Mouse (Mus musculus): ENCODE measurements at regions not wholly inside any gene's neighbourhood (a gene's known extent, or its start where the extent isn't known, plus 50 kb on each side); places are given as distances from the start of the nearest gene placed in this dataset.

GRCm38 (mm10) chr6:116895114-116895513, 178.4 kb upstream of the Tmem72 start:
- Histone ChIP-seq H3K4me3 (replicated peaks; ENCODE audit: low read depth, low read length) (no peak overlapping the region), H3K36me3 (ENCODE audit: insufficient read depth, low read length) (no peaks in the 10 kb centered on the region), H3K27me3 (ENCODE audit: insufficient read depth, low read length) (no peaks in the 10 kb centered on the region), H3K4me1 (replicated peaks; ENCODE audit: insufficient read depth, low read length) (peaks cover 5% of the 10 kb centered on the region; the same call in 1 of the 2 replicates), H3K4me2 (ENCODE audit: low read length) (no peak overlapping the region), H3K9me3 (replicated peaks; ENCODE audit: low read length) (no peaks in the 10 kb centered on the region), H3K9ac (ENCODE audit: low read depth, low read length) (no peak overlapping the region), H3K27ac (no peak overlapping the region)
- WGBS: 44% methylated on average over 5 of the region's 5 CpGs
- TF ChIP-seq CTCF (IDR thresholded peaks at IDR 0.05; ENCODE audit: low read depth): no peak
- ATAC-seq (replicated peaks; ENCODE audit: low FRiP score, low read depth) (no peak), DNase-seq (ENCODE audit: low spot score) (peak; percentile 64)

DNA sequence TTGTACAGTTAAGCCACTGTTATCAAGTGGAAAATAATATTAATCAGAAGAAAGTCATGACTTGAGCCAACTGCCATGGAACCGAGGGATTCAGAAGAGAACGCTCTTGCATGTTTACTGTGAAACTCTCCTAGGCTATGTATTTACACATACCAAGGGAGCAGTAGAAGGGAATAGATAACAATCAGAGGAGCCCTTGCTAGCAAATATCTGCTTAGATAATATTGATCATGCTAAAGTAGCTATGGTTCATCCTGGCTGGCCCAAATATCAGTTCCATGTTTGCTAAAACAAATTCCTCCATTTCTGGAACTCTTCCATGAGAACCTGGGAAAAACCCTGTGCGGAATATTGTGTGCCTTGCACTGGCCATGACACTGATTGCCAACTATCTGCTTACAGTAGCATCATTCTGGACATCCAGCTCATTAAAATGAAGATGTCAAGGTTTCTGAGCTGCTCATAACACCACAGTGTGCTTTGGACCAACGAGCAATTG, 179.5 kb upstream of the Tmem72 start:
- no peaks in the 10 kb centered on the region for H3K27me3 ChIP-seq (ENCODE audit: insufficient read depth, low read length)
- no peak for ATAC-seq (replicated peaks; ENCODE audit: low FRiP score, low read depth)
- no peaks in the 10 kb centered on the region for H3K9me3 ChIP-seq (replicated peaks; ENCODE audit: low read length)
- no peaks in the 10 kb centered on the region for H3K36me3 ChIP-seq (ENCODE audit: insufficient read depth, low read length)
- DNase-seq (ENCODE audit: low spot score): no peak
- WGBS: 74% methylated on average over 4 of the region's 4 CpGs
- no peak overlapping the region for H3K4me3 ChIP-seq (replicated peaks; ENCODE audit: low read depth, low read length)
- peaks cover 5% of the 10 kb centered on the region; the same call in 1 of the 2 replicates for H3K4me1 ChIP-seq (replicated peaks; ENCODE audit: insufficient read depth, low read length)
- no peak overlapping the region for H3K4me2 ChIP-seq (ENCODE audit: low read length)
- no peak for TF ChIP-seq CTCF (IDR thresholded peaks at IDR 0.05; ENCODE audit: low read depth)
- H3K9ac ChIP-seq (ENCODE audit: low read depth, low read length): no peak overlapping the region
- H3K27ac ChIP-seq: no peak overlapping the region

- no peak for TF ChIP-seq CTCF (IDR thresholded peaks at IDR 0.05; ENCODE audit: low read depth)
- Histone ChIP-seq H3K4me1 (replicated peaks; ENCODE audit: insufficient read depth, low read length) (no peaks in the 10 kb centered on the region), H3K4me3 (replicated peaks; ENCODE audit: low read depth, low read length) (no peak overlapping the region), H3K27me3 (ENCODE audit: insufficient read depth, low read length) (no peaks in the 10 kb centered on the region), H3K9ac (ENCODE audit: low read depth, low read length) (no peak overlapping the region), H3K36me3 (ENCODE audit: insufficient read depth, low read length) (no peaks in the 10 kb centered on the region), H3K27ac (no peak overlapping the region), H3K4me2 (ENCODE audit: low read length) (no peak overlapping the region), H3K9me3 (replicated peaks; ENCODE audit: low read length) (no peaks in the 10 kb centered on the region)
- DNase-seq (ENCODE audit: low spot score) (no peak), ATAC-seq (replicated peaks; ENCODE audit: low FRiP score, low read depth) (no peak)
- 58% methylated on average over 1 of the region's 1 CpGs for WGBS
These were observed 185.1 kb upstream of the Tmem72 start for GRCm38 (mm10) chr6:116901816-116902215.

GRCm38 (mm10) chr6:116902371-116902770, 185.7 kb upstream of the Tmem72 start:
- no peak for TF ChIP-seq CTCF (IDR thresholded peaks at IDR 0.05; ENCODE audit: low read depth)
- Histone ChIP-seq H3K9ac (ENCODE audit: low read depth, low read length) (no peak overlapping the region), H3K4me3 (replicated peaks; ENCODE audit: low read depth, low read length) (no peak overlapping the region), H3K27me3 (ENCODE audit: insufficient read depth, low read length) (no peaks in the 10 kb centered on the region), H3K36me3 (ENCODE audit: insufficient read depth, low read length) (no peaks in the 10 kb centered on the region), H3K27ac (no peak overlapping the region), H3K4me1 (replicated peaks; ENCODE audit: insufficient read depth, low read length) (no peaks in the 10 kb centered on the region), H3K4me2 (ENCODE audit: low read length) (no peak overlapping the region), H3K9me3 (replicated peaks; ENCODE audit: low read length) (no peaks in the 10 kb centered on the region)
- DNase-seq (ENCODE audit: low spot score) (no peak), ATAC-seq (replicated peaks; ENCODE audit: low FRiP score, low read depth) (no peak)
- WGBS: 72% methylated on average over 3 of the region's 3 CpGs

DNA sequence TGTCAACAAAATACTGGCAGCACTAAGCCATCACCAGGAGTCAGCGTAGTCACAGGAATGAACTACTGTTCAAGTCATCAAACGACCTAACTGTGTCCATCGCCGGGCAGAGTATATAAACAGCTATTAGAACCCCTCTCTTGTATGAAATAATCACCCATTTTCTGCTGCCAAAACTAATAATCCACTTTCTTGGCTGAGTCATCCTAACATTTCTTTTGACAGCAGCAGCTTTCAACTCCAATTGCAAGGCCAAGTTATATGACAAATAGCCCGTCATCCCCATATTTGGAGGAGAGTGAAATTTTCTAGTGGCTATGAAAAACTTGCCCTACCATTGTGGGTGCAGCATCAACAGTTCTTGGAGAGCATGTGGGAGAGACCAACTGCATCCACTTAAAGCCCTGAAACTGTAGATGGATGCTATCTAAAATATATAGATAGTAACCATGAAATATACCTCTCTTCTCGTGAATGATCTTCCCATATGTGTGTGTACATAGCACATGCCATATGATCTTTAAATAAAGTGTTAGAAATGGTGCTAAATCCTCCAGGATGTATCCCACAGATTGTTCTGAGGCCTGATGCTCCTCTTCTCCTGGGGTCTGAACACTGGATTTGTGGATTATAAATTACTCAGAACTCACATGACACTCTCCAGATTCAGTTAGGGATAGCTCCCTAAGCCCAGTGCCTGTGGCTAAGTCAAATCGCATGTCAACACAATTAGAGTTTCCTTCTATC, 189.9 kb upstream of the Tmem72 start:
- no peak overlapping the region for H3K4me2 ChIP-seq (ENCODE audit: low read length)
- H3K4me1 ChIP-seq (replicated peaks; ENCODE audit: insufficient read depth, low read length): no peaks in the 10 kb centered on the region
- no peak overlapping the region for H3K9ac ChIP-seq (ENCODE audit: low read depth, low read length)
- H3K4me3 ChIP-seq (replicated peaks; ENCODE audit: low read depth, low read length): no peak overlapping the region
- DNase-seq (ENCODE audit: low spot score) (no peak), ATAC-seq (replicated peaks; ENCODE audit: low FRiP score, low read depth) (no peak)
- no peak for TF ChIP-seq CTCF (IDR thresholded peaks at IDR 0.05; ENCODE audit: low read depth)
- H3K36me3 ChIP-seq (ENCODE audit: insufficient read depth, low read length): no peaks in the 10 kb centered on the region
- H3K9me3 ChIP-seq (replicated peaks; ENCODE audit: low read length): no peaks in the 10 kb centered on the region
- no peaks in the 10 kb centered on the region for H3K27me3 ChIP-seq (ENCODE audit: insufficient read depth, low read length)
- H3K27ac ChIP-seq: no peak overlapping the region
- WGBS: 75% methylated on average over 7 of the region's 7 CpGs

- DNase-seq (ENCODE audit: low spot score): no peak
- no peak for TF ChIP-seq CTCF (IDR thresholded peaks at IDR 0.05; ENCODE audit: low read depth)
- no peak for ATAC-seq (replicated peaks; ENCODE audit: low FRiP score, low read depth)
- Histone ChIP-seq H3K27ac (no peak overlapping the region), H3K27me3 (ENCODE audit: insufficient read depth, low read length) (no peaks in the 10 kb centered on the region), H3K9ac (ENCODE audit: low read depth, low read length) (no peak overlapping the region), H3K36me3 (ENCODE audit: insufficient read depth, low read length) (no peaks in the 10 kb centered on the region), H3K4me1 (replicated peaks; ENCODE audit: insufficient read depth, low read length) (no peaks in the 10 kb centered on the region), H3K9me3 (replicated peaks; ENCODE audit: low read length) (no peaks in the 10 kb centered on the region), H3K4me2 (ENCODE audit: low read length) (no peak overlapping the region), H3K4me3 (replicated peaks; ENCODE audit: low read depth, low read length) (no peak overlapping the region)
- 90% methylated on average over 7 of the region's 7 CpGs for WGBS
These were observed 193.9 kb upstream of the Tmem72 start for GRCm38 (mm10) chr6:116910607-116911006.

Data from kidney, postnatal 0 days (tissue).